Mouse (Mus musculus) heart, postnatal 0 days (tissue): ENCODE results near the gene Esr1. TPM values are rescaled to one million over a fixed set of nuclear protein-coding genes. Genes with fewer than 3 reads are reported as not detected.

Experiments
- ATAC-seq: fragments of 200-750 bp; cut with Nextera tagmentation; 2 replicates; pipeline ENCODE4 v1.8.0; 2017; ENCODE audit warnings: low read depth, moderate number of reproducible peaks, moderate library complexity; ENCODE audit not compliant: insufficient read depth
- DNase-seq: peaks from one replicate; pipeline ENCODE4 v3.0.0-alpha.2; 2016; ENCODE audit warnings: low spot score
- H3K27ac ChIP-seq: fragments of 300-500 bp; sonication (generic); 2 replicates; pipeline ENCODE4 v1.5.1; 2014; ENCODE audit warnings: low read depth, mild to moderate bottlenecking
- H3K27me3 ChIP-seq: fragments of 300-500 bp; sonication (generic); 2 replicates; pipeline ENCODE4 v1.6.1; 2014; ENCODE audit warnings: low read length, mixed read lengths; ENCODE audit not compliant: control insufficient read depth, insufficient read depth
- H3K36me3 ChIP-seq: fragments of 300-500 bp; sonication (generic); replicated peaks from 2 replicates; pipeline ENCODE4 v1.6.1; 2014; ENCODE audit warnings: low read length, mixed read lengths; ENCODE audit not compliant: control insufficient read depth, insufficient read depth
- H3K4me1 ChIP-seq: fragments of 300-500 bp; sonication (generic); 2 replicates; pipeline ENCODE4 v1.6.1; 2014; ENCODE audit warnings: antibody characterized with exemption; ENCODE audit not compliant: control insufficient read depth, insufficient read depth
- H3K4me2 ChIP-seq: fragments of 300-500 bp; sonication (generic); 2 replicates; pipeline ENCODE4 v1.6.1; 2014; ENCODE audit warnings: low read depth, mild to moderate bottlenecking, low read length, moderate library complexity
- H3K4me3 ChIP-seq: fragments of 300-500 bp; sonication (generic); 2 replicates; pipeline ENCODE4 v1.5.1; 2014; ENCODE audit warnings: low read depth, low read length
- H3K9ac ChIP-seq: fragments of 300-500 bp; sonication (generic); replicated peaks from 2 replicates; pipeline ENCODE4 v1.6.1; 2014; ENCODE audit warnings: low read depth, low read length, mixed read lengths
- H3K9me3 ChIP-seq: fragments of 300-500 bp; sonication (generic); replicated peaks from 2 replicates; pipeline ENCODE4 v1.6.1; 2016; ENCODE audit warnings: low read length; ENCODE audit not compliant: control insufficient read depth
- CTCF ChIP-seq: IDR thresholded peaks from 2 replicates; pipeline ENCODE4 v1.5.1; 2016; ENCODE audit warnings: antibody characterized with exemption, control low read depth, low read depth
- EP300 ChIP-seq: IDR thresholded peaks from 2 replicates; pipeline ENCODE4 v1.6.1; 2016; ENCODE audit warnings: antibody characterized with exemption, low read depth
- WGBS: fragments of 180-500 bp; shearing (Covaris S2); extraction: QIAGEN DNeasy Blood & Tissue Kit; methylation state at CpG from one replicate; pipeline ENCODE4 v1.1.7; 2014; 5-methylcytosine and 5-hydroxymethylcytosine counted together
- polyA plus RNA-seq: library from polyadenylated mRNA; unstranded; fragments of >200 nt; fragmentation: Nextera tagmentation; extraction: Ambion mirVana; gene quantifications from 2 replicates; pipeline ENCODE4 v1.2.1, GENCODE M21; 2015
- total RNA-seq: library from RNA; depleted of rRNA; stranded (reverse); fragments of >200 nt; gene quantifications from 2 replicates; pipeline ENCODE4 v1.2.3, GENCODE M21; 2014; ENCODE audit warnings: low replicate concordance

Esr1 gene
- total and polyA plus RNA-seq, 2 experiments from 2014 or later = 0.14 to 0.50 TPM

GRCm38 (mm10) chr10:4626996-4627395 is 15.6 kb downstream of the Esr1 start:
- H3K9ac ChIP-seq = no peak overlapping the region
- no peaks in the 10 kb centered on the region for H3K9me3 ChIP-seq
- no peak for DNase-seq
- ATAC-seq = no peak
- H3K36me3 ChIP-seq = no peaks in the 10 kb centered on the region
- H3K4me2 ChIP-seq = no peak overlapping the region; the same call in 1 of the 2 replicates
- H3K27me3 ChIP-seq = no peaks in the 10 kb centered on the region
- TF ChIP-seq EP300 (no peak), CTCF (no peak)
- no peaks in the 10 kb centered on the region for H3K4me1 ChIP-seq
- WGBS = 86% methylated on average over 8 of the region's 8 CpGs
- H3K27ac ChIP-seq = no peak overlapping the region
- H3K4me3 ChIP-seq = no peak overlapping the region

GRCm38 (mm10) chr10:4627415-4627814 is 16.0 kb downstream of the Esr1 start:
- Histone ChIP-seq H3K27ac (no peak overlapping the region), H3K4me1 (no peaks in the 10 kb centered on the region), H3K27me3 (no peaks in the 10 kb centered on the region), H3K4me2 (peak overlapping the region; percentile 31; the same call in 1 of the 2 replicates), H3K36me3 (no peaks in the 10 kb centered on the region), H3K9me3 (no peaks in the 10 kb centered on the region), H3K4me3 (no peak overlapping the region), H3K9ac (no peak overlapping the region)
- TF ChIP-seq EP300 (no peak), CTCF (no peak)
- 0 out of 2 replicates have a peak, but pooled peaks have one; percentile 27 for ATAC-seq
- 34% methylated on average over 9 of the region's 9 CpGs for WGBS
- no peak for DNase-seq

- no peak overlapping the region for H3K4me2 ChIP-seq
- no peaks in the 10 kb centered on the region for H3K27me3 ChIP-seq
- no peak overlapping the region for H3K4me3 ChIP-seq
- ATAC-seq = no peak
- TF ChIP-seq EP300 (no peak), CTCF (no peak)
- no peak overlapping the region for H3K9ac ChIP-seq
- no peaks in the 10 kb centered on the region for H3K4me1 ChIP-seq
- no peak for DNase-seq
- H3K36me3 ChIP-seq = no peaks in the 10 kb centered on the region
- H3K9me3 ChIP-seq = no peaks in the 10 kb centered on the region
- no peak overlapping the region for H3K27ac ChIP-seq
Measured at GRCm38 (mm10) chr10:4629314-4629713, 17.9 kb downstream of the Esr1 start.

- TF ChIP-seq CTCF (no peak), EP300 (no peak)
- no peak overlapping the region for H3K9ac ChIP-seq
- no peaks in the 10 kb centered on the region for H3K36me3 ChIP-seq
- H3K9me3 ChIP-seq = no peaks in the 10 kb centered on the region
- H3K4me3 ChIP-seq = no peak overlapping the region
- H3K4me2 ChIP-seq = no peak overlapping the region
- DNase-seq (no peak), ATAC-seq (no peak)
- 80% methylated on average over 11 of the region's 11 CpGs for WGBS
- no peak overlapping the region for H3K27ac ChIP-seq
- H3K4me1 ChIP-seq = no peaks in the 10 kb centered on the region
- no peaks in the 10 kb centered on the region for H3K27me3 ChIP-seq
Measured at GRCm38 (mm10) chr10:4632211-4632704, 20.9 kb downstream of the Esr1 start.

- no peaks in the 10 kb centered on the region for H3K9me3 ChIP-seq
- 43% methylated on average over 14 of the region's 14 CpGs for WGBS
- H3K9ac ChIP-seq = no peak overlapping the region
- H3K27me3 ChIP-seq = no peaks in the 10 kb centered on the region
- H3K4me1 ChIP-seq = no peaks in the 10 kb centered on the region
- TF ChIP-seq CTCF (no peak), EP300 (no peak)
- no peak overlapping the region for H3K4me3 ChIP-seq
- H3K4me2 ChIP-seq = peak overlapping the region; percentile 11
- DNase-seq (no peak), ATAC-seq (no peak)
- no peaks in the 10 kb centered on the region for H3K36me3 ChIP-seq
- no peak overlapping the region for H3K27ac ChIP-seq
Measured at GRCm38 (mm10) chr10:4633287-4634030, 22.1 kb downstream of the Esr1 start.
